In genomic region chr10:75934991-75935390, GRCm38 (mm10) we compare ENCODE assay signal across 9 mouse cellular contexts. TPM values are rescaled to one million over a fixed set of nuclear protein-coding genes. Genes with fewer than 3 reads are reported as not detected.
DNase-seq lines count a peak whose midpoint lies in the region; ATAC-seq and TF ChIP-seq lines count a peak whose summit lies in the region.
"Had no signal": no experiment of that assay in that cellular context is flagged by ENCODE, and none has a peak within 500 bp of the region (broad histone marks: within the 10 kb centered on the region; RNA-seq: fewer than 3 reads in every experiment).

No protein-coding gene starts in this region.

- no peak for DNase-seq in kidney, postnatal 0 days (ENCODE audit: low spot score)
- DNase-seq in kidney, adult 8-10 months, result no peak
- no peak for DNase-seq in limb, embryonic 10.5 days (ENCODE audit: low spot score)
- DNase-seq in cerebellum, adult 8-10 months, result no peak

- no peak overlapping the region; the same call in 1 of the 2 replicates for H3K4me3 ChIP-seq in kidney, postnatal 0 days (replicated peaks; ENCODE audit: low read depth, low read length)
- H3K4me3 ChIP-seq in forebrain, embryonic 12.5 days (replicated peaks), result peak overlapping the region; percentile 53; the same call in 1 of the 2 replicates
- peak overlapping the region; percentile 62; the same call in 1 of the 2 replicates for H3K4me3 ChIP-seq in limb, embryonic 10.5 days
- peak overlapping the region; percentile 33 for H3K4me3 ChIP-seq in myocyte

- no peaks in the 10 kb centered on the region for H3K36me3 ChIP-seq in kidney, postnatal 0 days (ENCODE audit: insufficient read depth, low read length)
- no peaks in the 10 kb centered on the region for H3K36me3 ChIP-seq in forebrain, embryonic 12.5 days (replicated peaks)
- H3K36me3 ChIP-seq in limb, embryonic 10.5 days, result no peaks in the 10 kb centered on the region
- no peaks in the 10 kb centered on the region for H3K36me3 ChIP-seq in myocyte (ENCODE audit: control insufficient read depth, insufficient read depth)
- H3K36me3 ChIP-seq: limb, embryonic 15.5 days had no signal

- H3K79me2 ChIP-seq in myocyte (ENCODE audit: control insufficient read depth, insufficient read depth), result peaks cover 19% of the 10 kb centered on the region

- TF ChIP-seq CTCF in kidney, postnatal 0 days (IDR thresholded peaks at IDR 0.05; ENCODE audit: low read depth), result no peak

- peaks cover 28% of the 10 kb centered on the region for H3K4me1 ChIP-seq in kidney, postnatal 0 days (replicated peaks; ENCODE audit: insufficient read depth, low read length)
- H3K4me1 ChIP-seq in forebrain, embryonic 12.5 days, result peaks cover 46% of the 10 kb centered on the region
- H3K4me1 ChIP-seq in limb, embryonic 10.5 days, result peaks cover 43% of the 10 kb centered on the region

- WGBS in kidney, postnatal 0 days, result 59% methylated on average over 1 of the region's 1 CpGs
- WGBS in forebrain, embryonic 12.5 days, result 81% methylated on average over 1 of the region's 1 CpGs
- WGBS in limb, embryonic 10.5 days, result 63% methylated on average over 1 of the region's 1 CpGs

- H3K9ac ChIP-seq in kidney, postnatal 0 days (ENCODE audit: low read depth, low read length), result no peak overlapping the region
- no peak overlapping the region for H3K9ac ChIP-seq in forebrain, embryonic 12.5 days
- H3K9ac ChIP-seq: limb, embryonic 15.5 days had no signal

- no peak for ATAC-seq in kidney, postnatal 0 days (replicated peaks; ENCODE audit: low FRiP score, low read depth)
- no peak for ATAC-seq in forebrain, embryonic 12.5 days (ENCODE audit: low FRiP score)
- no peak for ATAC-seq in megakaryocyte progenitor cell, adult 5-6 weeks (replicated peaks; ENCODE audit: poor library complexity)

- H3K4me2 ChIP-seq in kidney, postnatal 0 days (ENCODE audit: low read length), result peak overlapping the region; percentile 61
- peak overlapping the region; percentile 91 for H3K4me2 ChIP-seq in forebrain, embryonic 12.5 days
- peak overlapping the region; percentile 74 for H3K4me2 ChIP-seq in myocyte (ENCODE audit: low read depth)

- TF ChIP-seq POLR2A in myocyte (IDR thresholded peaks at IDR 0.05; ENCODE audit: insufficient read length, low read depth), result no peak

- H3K27me3 ChIP-seq in kidney, postnatal 0 days (ENCODE audit: insufficient read depth, low read length), result peaks cover 3% of the 10 kb centered on the region; the same call in 1 of the 2 replicates
- peaks cover 83% of the 10 kb centered on the region for H3K27me3 ChIP-seq in forebrain, embryonic 12.5 days
- peaks cover 89% of the 10 kb centered on the region for H3K27me3 ChIP-seq in limb, embryonic 10.5 days (ENCODE audit: low read depth, poor library complexity, severe bottlenecking)
- no peaks in the 10 kb centered on the region for H3K27me3 ChIP-seq in myocyte (ENCODE audit: control insufficient read depth, insufficient read depth, insufficient read length)

- no peaks in the 10 kb centered on the region for H3K9me3 ChIP-seq in kidney, postnatal 0 days (replicated peaks; ENCODE audit: low read length)
- H3K9me3 ChIP-seq in forebrain, embryonic 12.5 days, result no peaks in the 10 kb centered on the region
- no peaks in the 10 kb centered on the region for H3K9me3 ChIP-seq in limb, embryonic 10.5 days (replicated peaks)
- H3K9me3 ChIP-seq: limb, embryonic 15.5 days had no signal

- no peak overlapping the region for H3ac ChIP-seq in myocyte (ENCODE audit: control insufficient read depth, insufficient read length)

- H3K27ac ChIP-seq in kidney, postnatal 0 days, result no peak overlapping the region
- H3K27ac ChIP-seq in forebrain, embryonic 12.5 days, result no peak overlapping the region
- no peak overlapping the region for H3K27ac ChIP-seq in limb, embryonic 10.5 days
- H3K27ac ChIP-seq: limb, embryonic 15.5 days had no signal

TF ChIP-seq in myocyte, 11 proteins besides CTCF, POLR2A, EP300 and RAD21:
- TF ChIP-seq MAX (IDR thresholded peaks at IDR 0.05; ENCODE audit: low read depth), result no peak
- TF ChIP-seq USF1 (IDR thresholded peaks at IDR 0.05; ENCODE audit: low read depth), result no peak
- no peak for TF ChIP-seq POLR2AphosphoS2 (IDR thresholded peaks at IDR 0.05; ENCODE audit: insufficient read length, low read depth)
- TF ChIP-seq TCF3 (IDR thresholded peaks at IDR 0.05; ENCODE audit: insufficient read length, low read depth), result no peak
- TF ChIP-seq SRF (IDR thresholded peaks at IDR 0.05; ENCODE audit: control insufficient read depth, insufficient read length, low read depth), result no peak
- no peak for TF ChIP-seq CEBPB (IDR thresholded peaks at IDR 0.05; ENCODE audit: insufficient read depth, poor library complexity, severe bottlenecking)
- no peak for TF ChIP-seq TCF12 (IDR thresholded peaks at IDR 0.05; ENCODE audit: insufficient read depth, poor library complexity, severe bottlenecking)
- no peak for TF ChIP-seq REST (IDR thresholded peaks at IDR 0.05; ENCODE audit: insufficient read depth, insufficient read length)
- no peak for TF ChIP-seq MYOG (IDR thresholded peaks at IDR 0.05; ENCODE audit: control insufficient read depth in 1 of 3, insufficient read depth in 1 of 3, insufficient read length in 2 of 3, low read depth in 2 of 3)
- no peak for TF ChIP-seq MYOD1 (IDR thresholded peaks at IDR 0.05; ENCODE audit: control insufficient read depth in 1 of 3, insufficient read length in 2 of 3, low read depth in 2 of 3)
- no peak for TF ChIP-seq E2F4 (IDR thresholded peaks at IDR 0.05; ENCODE audit: insufficient read depth)

RNA-seq across cellular contexts. Expression of gene Mmp11, which starts 1.3 kb away (rescaled TPM):
- 39.4 and 43.2 TPM in 2 replicates for polyA plus RNA-seq in kidney, postnatal 0 days (2015; fragmentation: Nextera tagmentation; extraction: Ambion mirVana)
- 31.3 and 33.3 TPM in 2 replicates for polyA plus RNA-seq in forebrain, embryonic 12.5 days (2016; fragmentation: Nextera tagmentation; extraction: Ambion mirVana)
- polyA plus RNA-seq in limb, embryonic 10.5 days (2016; fragmentation: Nextera tagmentation; extraction: Ambion mirVana), result 39.6 and 68.1 TPM in 2 replicates
- polyA plus RNA-seq in myocyte (2012; fragmentation: generic; extraction: Trizol), result 121 TPM
- 0.57 TPM in 1 of 2 replicates, not detected in the other for total RNA-seq in megakaryocyte progenitor cell, adult 5-6 weeks (2015)
- 10.1 TPM in 1 of 2 replicates, not detected in the other for total RNA-seq in megakaryocyte progenitor cell, adult 5-6 weeks (2017)

RNA-seq across cellular contexts. Expression of gene Chchd10, which starts 2.1 kb away (rescaled TPM):
- 520 and 541 TPM in 2 replicates for polyA plus RNA-seq in kidney, postnatal 0 days (2015; fragmentation: Nextera tagmentation; extraction: Ambion mirVana)
- polyA plus RNA-seq in forebrain, embryonic 12.5 days (2016; fragmentation: Nextera tagmentation; extraction: Ambion mirVana), result 7.6 and 7.8 TPM in 2 replicates
- polyA plus RNA-seq in limb, embryonic 10.5 days (2016; fragmentation: Nextera tagmentation; extraction: Ambion mirVana), result 4.9 and 5.8 TPM in 2 replicates
- polyA plus RNA-seq in myocyte (2012; fragmentation: generic; extraction: Trizol), result 441 TPM
- total RNA-seq in megakaryocyte progenitor cell, adult 5-6 weeks (2015), result 54.0 and 55.0 TPM in 2 replicates
- total RNA-seq in megakaryocyte progenitor cell, adult 5-6 weeks (2017), result 33.1 and 34.4 TPM in 2 replicates

RNA-seq across cellular contexts. Expression of gene Gm867, which starts 5.5 kb away (rescaled TPM):
- 0.32 and 0.39 TPM in 2 replicates for polyA plus RNA-seq in kidney, postnatal 0 days (2015; fragmentation: Nextera tagmentation; extraction: Ambion mirVana)
- 0.46 TPM in 1 of 2 replicates, not detected in the other for polyA plus RNA-seq in forebrain, embryonic 12.5 days (2016; fragmentation: Nextera tagmentation; extraction: Ambion mirVana)
- 0.20 and 0.49 TPM in 2 replicates for polyA plus RNA-seq in limb, embryonic 10.5 days (2016; fragmentation: Nextera tagmentation; extraction: Ambion mirVana)
- 3.2 TPM for polyA plus RNA-seq in myocyte (2012; fragmentation: generic; extraction: Trizol)
- not detected in 2 replicates for total RNA-seq in megakaryocyte progenitor cell, adult 5-6 weeks (2015)
- total RNA-seq in megakaryocyte progenitor cell, adult 5-6 weeks (2017), result not detected in 2 replicates
- total RNA-seq: gastrocnemius, postnatal 4 days had no signal

RNA-seq across cellular contexts. Expression of gene Vpreb3, which starts 7.9 kb away (rescaled TPM):
- 0.78 and 0.97 TPM in 2 replicates for polyA plus RNA-seq in kidney, postnatal 0 days (2015; fragmentation: Nextera tagmentation; extraction: Ambion mirVana)
- polyA plus RNA-seq in forebrain, embryonic 12.5 days (2016; fragmentation: Nextera tagmentation; extraction: Ambion mirVana), result not detected in 2 replicates
- 0.34 and 0.65 TPM in 2 replicates for polyA plus RNA-seq in limb, embryonic 10.5 days (2016; fragmentation: Nextera tagmentation; extraction: Ambion mirVana)
- 0.48 TPM for polyA plus RNA-seq in myocyte (2012; fragmentation: generic; extraction: Trizol)
- total RNA-seq in megakaryocyte progenitor cell, adult 5-6 weeks (2015), result 1.5 TPM in 1 of 2 replicates, not detected in the other
- total RNA-seq in megakaryocyte progenitor cell, adult 5-6 weeks (2017), result not detected in 2 replicates

RNA-seq across cellular contexts. Expression of gene Smarcb1, which starts 13.6 kb away (rescaled TPM):
- 149 and 168 TPM in 2 replicates for polyA plus RNA-seq in kidney, postnatal 0 days (2015; fragmentation: Nextera tagmentation; extraction: Ambion mirVana)
- polyA plus RNA-seq in forebrain, embryonic 12.5 days (2016; fragmentation: Nextera tagmentation; extraction: Ambion mirVana), result 303 and 310 TPM in 2 replicates
- 285 and 294 TPM in 2 replicates for polyA plus RNA-seq in limb, embryonic 10.5 days (2016; fragmentation: Nextera tagmentation; extraction: Ambion mirVana)
- 142 TPM for polyA plus RNA-seq in myocyte (2012; fragmentation: generic; extraction: Trizol)
- total RNA-seq in megakaryocyte progenitor cell, adult 5-6 weeks (2015), result 66.3 and 72.0 TPM in 2 replicates
- total RNA-seq in megakaryocyte progenitor cell, adult 5-6 weeks (2017), result 77.3 and 86.5 TPM in 2 replicates

Comparison
In these comparisons a context has a peak if more than half of its experiments do, and no peak if none do; other contexts are left out.
1. RNA of gene Chchd10, which starts 2.1 kb away (polyA plus RNA-seq): 520 to 541 TPM in kidney, postnatal 0 days and 441 TPM in myocyte (single experiment); 7.6 to 7.8 TPM in forebrain, embryonic 12.5 days and 4.9 to 5.8 TPM in limb, embryonic 10.5 days; every median in the first group is over 10 times any median in the second.
2. Peak in every context shown above with its lines, with median percentiles within 50 percentile points of each other: H3K4me2 ChIP-seq.